In genomic region chr11:75650311-75650710, GRCm38 (mm10) we compare ENCODE assay signal across 8 mouse cellular contexts. TPM values are rescaled to one million over a fixed set of nuclear protein-coding genes. Genes with fewer than 3 reads are reported as not detected.
DNase-seq lines count a peak whose midpoint lies in the region; ATAC-seq lines count a peak whose summit lies in the region.

Gene Myo1c, plus strand, starts transcription at chr11:75650504.

- no peaks in the 10 kb centered on the region for H3K36me3 ChIP-seq in forebrain, embryonic 10.5 days (replicated peaks)

- peaks cover 43% of the 10 kb centered on the region for H3K27me3 ChIP-seq in forebrain, embryonic 10.5 days (ENCODE audit: poor library complexity, severe bottlenecking)

- H3K9me3 ChIP-seq in forebrain, embryonic 10.5 days: no peaks in the 10 kb centered on the region

- peak within 1 kb of the TSS; percentile 64 for H3K4me3 ChIP-seq in forebrain, embryonic 10.5 days

- no peak for DNase-seq in urinary bladder, adult 2 months (ENCODE audit: low spot score)
- DNase-seq in urinary bladder, adult 18-20 months (ENCODE audit: low spot score in 2 of 2): no peak
- no peak for DNase-seq in forebrain, embryonic 10.5 days (ENCODE audit: extremely low spot score, low spot score)
- peak; percentile 73 to 80 for DNase-seq in heart, postnatal 10 days
- peak; percentile 72 to 76 for DNase-seq in kidney, postnatal 36 days
- no peak for DNase-seq in right cerebral cortex, postnatal 36 days (ENCODE audit: low spot score in 2 of 2)
- DNase-seq in urinary bladder, postnatal 4 days (ENCODE audit: low spot score in 2 of 2): no peak

- intact Hi-C loops in heart, postnatal 10 days (cut with DNase I): no loop called here

- peak within 1 kb of the TSS; percentile 88 for H3K27ac ChIP-seq in forebrain, embryonic 10.5 days

- H3K4me1 ChIP-seq in forebrain, embryonic 10.5 days: peaks cover 49% of the 10 kb centered on the region

- no peak for ATAC-seq in megakaryocyte-erythroid progenitor cell, adult 5-6 weeks (replicated peaks; ENCODE audit: low FRiP score, low TSS enrichment, poor library complexity, severe bottlenecking)

- 68% methylated on average over 7 of the region's 7 CpGs for WGBS in forebrain, embryonic 10.5 days

RNA-seq across cellular contexts. Expression of gene Myo1c, which starts in this region (rescaled TPM):
- polyA plus RNA-seq in urinary bladder, adult 2 months (2012; rRNA removed): 126 and 135 TPM in 2 replicates
- polyA plus RNA-seq in forebrain, embryonic 10.5 days (2016; fragmentation: Nextera tagmentation; extraction: Ambion mirVana): 16.6 and 17.6 TPM in 2 replicates
- total RNA-seq in heart, postnatal 10 days (2021): 100 to 1,000 TPM; 151 to 153 TPM
- total RNA-seq in megakaryocyte-erythroid progenitor cell, adult 5-6 weeks (2014; fragmentation: Nextera tagmentation): 36.5 and 37.4 TPM in 2 replicates
- total RNA-seq in megakaryocyte-erythroid progenitor cell, adult 5-6 weeks (2017): 13.5 and 32.6 TPM in 2 replicates

Comparison
In these comparisons a context has a peak if more than half of its experiments do, and no peak if none do; other contexts are left out.
1. DNase-seq: peak in heart, postnatal 10 days (2 of 2) and kidney, postnatal 36 days (2 of 2); none in urinary bladder, adult 2 months (single experiment), urinary bladder, adult 18-20 months (0 of 2), forebrain, embryonic 10.5 days (single experiment), right cerebral cortex, postnatal 36 days (0 of 2) and urinary bladder, postnatal 4 days (0 of 2).